Mouse (Mus musculus) myocyte (in vitro differentiated cells): ENCODE results near the gene Plin2. TPM values are rescaled to one million over a fixed set of nuclear protein-coding genes. Genes with fewer than 3 reads are reported as not detected.
"Not testable (repeated sequence)": the region's sequence is repeated elsewhere in the genome, so short reads cannot be mapped to it uniquely, and the experiment has no call there.

ENCODE experiments used
- H3K27me3 ChIP-seq: one replicate; pipeline ENCODE4 v1.6.1; 2011; ENCODE audit not compliant: control insufficient read depth, insufficient read depth, insufficient read length
- H3K36me3 ChIP-seq: one replicate; pipeline ENCODE4 v1.6.1; 2011; ENCODE audit not compliant: control insufficient read depth, insufficient read depth
- H3K4me2 ChIP-seq: one replicate; pipeline ENCODE4 v1.6.1; 2011; ENCODE audit warnings: low read depth, control low read depth
- H3K4me3 ChIP-seq: one replicate; pipeline ENCODE4 v1.5.1; 2011; ENCODE audit warnings: mild to moderate bottlenecking, control low read depth, moderate library complexity
- H3K79me2 ChIP-seq: one replicate; pipeline ENCODE4 v1.6.1; 2011; ENCODE audit not compliant: control insufficient read depth, insufficient read depth
- H3ac ChIP-seq: one replicate; pipeline ENCODE4 v1.6.1; 2011; ENCODE audit not compliant: control insufficient read depth, insufficient read length
- CEBPB ChIP-seq: IDR thresholded peaks from 2 replicates; pipeline ENCODE4 v1.6.1; 2011; ENCODE audit warnings: mild to moderate bottlenecking, moderate library complexity; ENCODE audit not compliant: poor library complexity, insufficient read depth, severe bottlenecking
- E2F4 ChIP-seq: IDR thresholded peaks from one replicate; pipeline ENCODE4 v1.6.1; 2011; ENCODE audit warnings: mild to moderate bottlenecking, control low read depth, moderate library complexity; ENCODE audit not compliant: insufficient read depth
- MAX ChIP-seq: IDR thresholded peaks from one replicate; pipeline ENCODE4 v1.6.1; 2011; ENCODE audit warnings: low read depth, mild to moderate bottlenecking, control low read depth
- MYOD1 ChIP-seq, 3 experiments: IDR thresholded peaks; one replicate each; pipeline ENCODE4 v1.6.1; 2011; ENCODE audit warnings: control low read depth in 2 of 3, low read depth in 2 of 3, mild to moderate bottlenecking in 2 of 3, moderate library complexity in 1 of 3; ENCODE audit not compliant: insufficient read length in 2 of 3, control insufficient read depth in 1 of 3
- MYOG ChIP-seq, 3 experiments: IDR thresholded peaks; one replicate each; pipeline ENCODE4 v1.6.1; 2011; ENCODE audit warnings: control low read depth in 2 of 3, low read depth in 2 of 3, mild to moderate bottlenecking in 2 of 3; ENCODE audit not compliant: insufficient read length in 2 of 3, control insufficient read depth in 1 of 3, insufficient read depth in 1 of 3
- POLR2A ChIP-seq: IDR thresholded peaks from one replicate; pipeline ENCODE4 v1.6.1; 2011; ENCODE audit warnings: low read depth, mild to moderate bottlenecking, control low read depth, moderate library complexity; ENCODE audit not compliant: insufficient read length
- POLR2AphosphoS2 ChIP-seq: IDR thresholded peaks from one replicate; pipeline ENCODE4 v1.6.1; 2011; ENCODE audit warnings: low read depth, control low read depth; ENCODE audit not compliant: insufficient read length
- REST ChIP-seq: IDR thresholded peaks from one replicate; pipeline ENCODE4 v1.6.1; 2011; ENCODE audit warnings: mild to moderate bottlenecking, control low read depth, moderate library complexity; ENCODE audit not compliant: insufficient read depth, insufficient read length
- SRF ChIP-seq: IDR thresholded peaks from one replicate; pipeline ENCODE4 v1.6.1; 2011; ENCODE audit warnings: low read depth; ENCODE audit not compliant: control insufficient read depth, insufficient read length
- TCF12 ChIP-seq: IDR thresholded peaks from one replicate; pipeline ENCODE4 v1.6.1; 2011; ENCODE audit warnings: mild to moderate bottlenecking, control low read depth; ENCODE audit not compliant: poor library complexity, insufficient read depth, severe bottlenecking
- TCF3 ChIP-seq: IDR thresholded peaks from one replicate; pipeline ENCODE4 v1.6.1; 2011; ENCODE audit warnings: low read depth, control low read depth; ENCODE audit not compliant: insufficient read length
- USF1 ChIP-seq: IDR thresholded peaks from one replicate; pipeline ENCODE4 v1.6.1; 2011; ENCODE audit warnings: low read depth, mild to moderate bottlenecking, control low read depth, moderate library complexity
- polyA plus RNA-seq: library from polyadenylated mRNA; unstranded; fragments of >200 nt; fragmentation: generic; extraction: Trizol; gene quantifications from one replicate; pipeline ENCODE4 v1.2.1, GENCODE M21; 2012; ENCODE audit warnings: missing spikeins

Plin2 gene
- polyA plus RNA-seq, 1 experiment: 247 TPM

- Histone ChIP-seq H3K4me3 (no peak overlapping the region), H3K36me3 (peaks cover 30% of the 10 kb centered on the region), H3K4me2 (no peak overlapping the region), H3K79me2 (peaks cover 41% of the 10 kb centered on the region), H3ac (no peak overlapping the region), H3K27me3 (no peaks in the 10 kb centered on the region)
- TF ChIP-seq MYOG (IDR thresholded peaks at IDR 0.05; ENCODE audit: control insufficient read depth in 1 of 3, insufficient read depth in 1 of 3, insufficient read length in 2 of 3, low read depth in 2 of 3): no peak
- peak; percentile 40 for TF ChIP-seq POLR2AphosphoS2
These were observed 4.3 kb downstream of the Plin2 start for GRCm38 (mm10) chr4:86665596-86665995.

- TF ChIP-seq CEBPB (no peak), MAX (no peak), TCF3 (no peak), TCF12 (no peak), E2F4 (no peak), SRF (no peak), MYOG (IDR thresholded peaks at IDR 0.05; ENCODE audit: control insufficient read depth in 1 of 3, insufficient read depth in 1 of 3, insufficient read length in 2 of 3, low read depth in 2 of 3) (no peak), POLR2A (no peak), REST (no peak), USF1 (no peak), MYOD1 (IDR thresholded peaks at IDR 0.05; ENCODE audit: control insufficient read depth in 1 of 3, insufficient read length in 2 of 3, low read depth in 2 of 3) (no peak), POLR2AphosphoS2 (no peak)
- H3ac ChIP-seq: no peak overlapping the region
- no peak overlapping the region for H3K4me3 ChIP-seq
- peaks cover 34% of the 10 kb centered on the region for H3K79me2 ChIP-seq
- H3K27me3 ChIP-seq: no peaks in the 10 kb centered on the region
- no peak overlapping the region for H3K4me2 ChIP-seq
- peaks cover 47% of the 10 kb centered on the region for H3K36me3 ChIP-seq
These were observed 5.9 kb downstream of the Plin2 start for GRCm38 (mm10) chr4:86663919-86664318.

- H3K36me3 ChIP-seq: peaks cover 56% of the 10 kb centered on the region
- no peaks in the 10 kb centered on the region for H3K79me2 ChIP-seq
- H3K4me2 ChIP-seq: no peak overlapping the region
- H3ac ChIP-seq: no peak overlapping the region
- no peaks in the 10 kb centered on the region for H3K27me3 ChIP-seq
- H3K4me3 ChIP-seq: no peak overlapping the region
- TF ChIP-seq POLR2A (no peak), MYOD1 (IDR thresholded peaks at IDR 0.05; ENCODE audit: control insufficient read depth in 1 of 3, insufficient read length in 2 of 3, low read depth in 2 of 3) (peak in 1 of 3 experiments; percentile 12)
These were observed 12.7 kb downstream of the Plin2 start for GRCm38 (mm10) chr4:86657176-86657575.

GRCm38 (mm10) chr4:86656410-86656809 lies 13.4 kb downstream of the Plin2 start:
- not testable (repeated sequence) for H3K27me3 ChIP-seq, H3K4me2 ChIP-seq, H3K79me2 ChIP-seq, H3K4me3 ChIP-seq, H3ac ChIP-seq
- H3K36me3 ChIP-seq: peaks cover 50% of the 10 kb centered on the region

- Histone ChIP-seq H3K27me3 (no peaks in the 10 kb centered on the region), H3K36me3 (peaks cover 13% of the 10 kb centered on the region), H3K4me2 (no peak overlapping the region), H3K79me2 (no peaks in the 10 kb centered on the region), H3K4me3 (no peak overlapping the region), H3ac (no peak overlapping the region)
- TF ChIP-seq USF1: no peak
- TF ChIP-seq POLR2A: no peak
- TF ChIP-seq MYOD1 (IDR thresholded peaks at IDR 0.05; ENCODE audit: control insufficient read depth in 1 of 3, insufficient read length in 2 of 3, low read depth in 2 of 3): no peak
- peak; percentile 40 for TF ChIP-seq POLR2AphosphoS2
- no peak for TF ChIP-seq CEBPB
These were observed 18.0 kb downstream of the Plin2 start for GRCm38 (mm10) chr4:86651686-86652384.

DNA sequence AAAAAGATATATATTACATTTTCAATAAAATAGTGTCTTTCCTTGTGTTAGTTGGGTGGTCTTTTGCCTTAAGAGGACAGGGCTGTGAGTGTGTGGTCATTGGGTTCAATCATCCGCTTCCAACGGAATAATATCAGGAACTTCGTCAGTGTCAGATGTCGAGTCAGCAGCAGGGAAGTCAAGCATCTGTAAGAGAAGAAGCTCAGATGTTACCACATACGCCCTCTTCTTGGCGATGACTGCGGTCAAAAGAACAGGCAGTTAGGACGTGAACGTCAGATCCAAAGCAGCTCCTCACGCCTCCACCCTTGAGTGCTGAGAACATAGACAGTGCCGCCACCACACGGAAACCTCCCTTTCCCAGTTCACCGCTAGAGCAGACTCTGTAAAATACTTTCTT lies 21.5 kb downstream of the Plin2 start:
- not testable (repeated sequence) for H3K4me2 ChIP-seq, H3K27me3 ChIP-seq, H3ac ChIP-seq, H3K36me3 ChIP-seq, H3K4me3 ChIP-seq, H3K79me2 ChIP-seq

GRCm38 (mm10) chr4:86637561-86637960 lies 32.3 kb downstream of the Plin2 start:
- not testable (repeated sequence) for H3K4me3 ChIP-seq, H3K4me2 ChIP-seq, H3K27me3 ChIP-seq, H3K79me2 ChIP-seq, H3ac ChIP-seq, H3K36me3 ChIP-seq

DNA sequence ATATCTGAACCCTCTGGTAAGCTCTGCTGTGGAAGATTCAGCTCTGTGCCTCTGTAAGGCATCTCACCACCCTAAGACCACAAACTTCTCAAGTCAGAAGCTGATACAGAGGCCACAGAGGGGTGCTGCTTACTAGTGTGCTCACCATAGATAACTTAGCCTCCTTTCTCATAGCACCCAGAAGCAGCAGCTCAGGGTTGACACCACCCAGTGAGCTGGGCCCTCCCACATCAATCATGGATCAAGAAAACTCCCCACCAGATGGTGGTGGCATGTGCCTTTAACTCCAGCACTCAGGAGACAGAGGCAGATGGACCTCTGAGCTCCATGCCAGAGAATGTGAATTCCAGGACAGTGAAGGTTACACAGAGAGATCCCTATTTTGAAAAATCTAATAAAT lies 35.0 kb downstream of the Plin2 start:
- H3K79me2 ChIP-seq, H3K36me3 ChIP-seq, H3ac ChIP-seq, H3K4me3 ChIP-seq, H3K27me3 ChIP-seq, H3K4me2 ChIP-seq: not testable (repeated sequence)

DNA sequence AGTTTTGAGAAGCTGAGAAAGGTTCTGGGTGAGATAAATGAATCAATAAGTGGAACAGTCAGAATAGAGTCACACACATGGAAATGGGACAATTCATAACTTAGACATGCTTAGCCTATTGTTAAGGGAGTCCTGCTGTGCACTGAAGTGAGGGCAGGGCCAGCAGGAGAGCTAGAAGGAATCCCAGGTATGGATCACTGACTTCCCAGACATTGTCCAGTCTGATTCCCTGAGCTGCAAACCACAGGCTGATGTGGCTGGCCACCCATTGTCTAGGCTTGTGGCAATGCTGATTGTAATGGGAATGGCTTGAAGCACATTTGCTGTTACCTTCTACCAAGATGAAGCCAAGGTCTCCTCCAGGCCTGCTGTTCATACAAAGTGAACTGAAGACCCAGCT lies 35.5 kb downstream of the Plin2 start:
- H3ac ChIP-seq, H3K27me3 ChIP-seq, H3K79me2 ChIP-seq, H3K4me2 ChIP-seq, H3K36me3 ChIP-seq, H3K4me3 ChIP-seq: not testable (repeated sequence)

DNA sequence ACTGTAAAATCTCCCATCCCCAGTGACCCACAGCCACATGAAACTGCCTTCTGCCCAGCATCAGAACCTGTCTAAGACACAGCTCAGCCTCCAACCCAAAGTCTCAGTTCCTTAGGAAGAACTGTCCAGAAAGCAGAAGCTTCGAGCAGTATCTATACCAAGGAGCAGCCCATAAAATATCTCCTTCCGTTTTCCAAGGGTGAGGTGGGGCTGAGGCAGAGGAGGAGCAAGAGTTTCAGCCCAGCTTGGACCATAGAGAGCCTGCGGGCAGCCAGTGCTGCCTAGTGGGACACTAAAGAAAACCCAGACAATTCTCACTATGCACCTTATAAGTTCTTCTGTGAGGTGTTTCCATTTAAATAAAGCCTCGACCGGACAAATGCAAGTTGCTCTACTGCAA lies 37.3 kb downstream of the Plin2 start:
- H3K4me2 ChIP-seq, H3K27me3 ChIP-seq, H3K4me3 ChIP-seq, H3ac ChIP-seq, H3K36me3 ChIP-seq, H3K79me2 ChIP-seq: not testable (repeated sequence)
